Mouse (Mus musculus) left cerebral cortex, adult 9 months (tissue): Measurements from ENCODE around the gene Henmt1.

Experiments
- DNase-seq, 2 experiments: peaks; one replicate each; pipeline ENCODE4 v3.0.0; 2022; ENCODE audit warnings: low spot score in 2 of 2

Henmt1 gene

GRCm38 (mm10) chr3:108997284-108997683 is 57.6 kb downstream of the Henmt1 start:
- DNase-seq = no peak

- DNase-seq = no peak
Observed at GRCm38 (mm10) chr3:108997762-108998161, 58.1 kb downstream of the Henmt1 start.

- DNase-seq = no peak
Observed at GRCm38 (mm10) chr3:108999173-108999572, 59.5 kb downstream of the Henmt1 start.

- no peak for DNase-seq
Observed at GRCm38 (mm10) chr3:109005777-109006176, 66.1 kb downstream of the Henmt1 start.

GRCm38 (mm10) chr3:109008180-109008579 is 68.5 kb downstream of the Henmt1 start:
- DNase-seq = no peak
